Mouse (Mus musculus) bone marrow, adult 2 months (tissue): ENCODE data around the gene Panx1. TPM values are rescaled to one million over a fixed set of nuclear protein-coding genes. Genes with fewer than 3 reads are reported as not detected.

Experiments used
- H3K27ac ChIP-seq: fragments of 200-500 bp; 2 replicates; pipeline ENCODE4 v1.5.1; 2012; ENCODE audit warnings: low read depth, mild to moderate bottlenecking, control low read depth, inconsistent platforms, low read length; ENCODE audit not compliant: control insufficient read depth, poor library complexity, insufficient read depth
- H3K4me1 ChIP-seq: fragments of 200-500 bp; 2 replicates; pipeline ENCODE4 v1.6.1; 2011; ENCODE audit warnings: low read length; ENCODE audit not compliant: control insufficient read depth, insufficient read depth
- H3K4me3 ChIP-seq: fragments of 200-500 bp; replicated peaks from 2 replicates; pipeline ENCODE3; 2011; ENCODE audit warnings: mild to moderate bottlenecking, low read depth, low read length, control low read depth; ENCODE audit not compliant: control insufficient read depth
- CTCF ChIP-seq: fragments of 200-500 bp; IDR thresholded peaks from 2 replicates; pipeline ENCODE4 v1.5.1; 2011; ENCODE audit warnings: low read length, control low read depth; ENCODE audit not compliant: control insufficient read depth, insufficient read depth
- POLR2A ChIP-seq: fragments of 200-500 bp; IDR thresholded peaks from 2 replicates; pipeline ENCODE4 v1.6.1; 2011; ENCODE audit warnings: low read depth, mild to moderate bottlenecking, control low read depth, low read length, borderline replicate concordance; ENCODE audit not compliant: control insufficient read depth
- WGBS: fragments of 180-500 bp; shearing (Covaris S2); methylation state at CpG from one replicate; pipeline ENCODE4 v1.1.7; 2018; 5-methylcytosine and 5-hydroxymethylcytosine counted together
- polyA plus RNA-seq: library from polyadenylated mRNA; stranded (reverse); fragments of >200 nt; gene quantifications from 2 replicates; pipeline ENCODE4 v1.2.4, GENCODE M21; 2011; ENCODE audit warnings: low replicate concordance; ENCODE audit not compliant: missing spikeins, insufficient read depth, insufficient read length

The Panx1 gene
- polyA plus RNA-seq, 1 experiment: 11.4 TPM

- WGBS: 66% methylated on average over 3 of the region's 3 CpGs
- H3K4me1 ChIP-seq: no peaks in the 10 kb centered on the region
These were observed 74.3 kb downstream of the Panx1 start for GRCm38 (mm10) chr9:14970805-14971525.

GRCm38 (mm10) chr9:14970211-14970610, 75.1 kb downstream of the Panx1 start:
- Histone ChIP-seq H3K4me3 (no peak overlapping the region), H3K4me1 (no peaks in the 10 kb centered on the region), H3K27ac (no peak overlapping the region)
- WGBS: 61% methylated on average over 4 of the region's 4 CpGs
- no peak for TF ChIP-seq POLR2A
- TF ChIP-seq CTCF: no peak

More at GRCm38 (mm10) chr9:14970805-14971525, 74.3 kb downstream of the Panx1 start:
- Histone ChIP-seq H3K27ac (no peak overlapping the region), H3K4me3 (no peak overlapping the region)
- no peak for TF ChIP-seq CTCF
- TF ChIP-seq POLR2A: no peak

- 78% methylated on average over 1 of the region's 1 CpGs for WGBS
- Histone ChIP-seq H3K4me1 (no peaks in the 10 kb centered on the region), H3K27ac (no peak overlapping the region), H3K4me3 (no peak overlapping the region)
- TF ChIP-seq POLR2A (no peak), CTCF (no peak)
These were observed 77.7 kb downstream of the Panx1 start for GRCm38 (mm10) chr9:14967598-14967997.

DNA sequence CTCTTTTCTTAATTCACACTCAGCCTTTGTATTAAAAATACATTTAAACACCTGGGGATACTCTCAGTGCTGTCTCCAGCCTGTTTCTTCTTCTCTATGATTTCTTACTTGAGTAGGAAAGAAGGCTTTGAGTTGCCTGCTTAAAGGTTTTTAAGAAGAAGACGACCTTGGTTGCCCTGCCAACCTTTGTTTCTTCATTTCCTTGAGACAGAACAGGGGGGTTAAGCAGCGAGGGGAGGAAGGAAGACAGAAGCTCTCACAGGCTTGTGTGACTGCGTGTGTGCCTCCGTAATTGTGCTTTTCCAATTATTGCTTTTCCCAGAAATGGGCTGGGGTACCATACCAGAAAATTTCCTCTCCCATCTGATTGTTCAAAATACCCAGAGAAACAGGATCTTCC, 78.5 kb downstream of the Panx1 start:
- TF ChIP-seq POLR2A (no peak), CTCF (no peak)
- Histone ChIP-seq H3K4me3 (no peak overlapping the region), H3K4me1 (no peaks in the 10 kb centered on the region), H3K27ac (no peak overlapping the region)
- 14% methylated on average over 4 of the region's 4 CpGs for WGBS

DNA sequence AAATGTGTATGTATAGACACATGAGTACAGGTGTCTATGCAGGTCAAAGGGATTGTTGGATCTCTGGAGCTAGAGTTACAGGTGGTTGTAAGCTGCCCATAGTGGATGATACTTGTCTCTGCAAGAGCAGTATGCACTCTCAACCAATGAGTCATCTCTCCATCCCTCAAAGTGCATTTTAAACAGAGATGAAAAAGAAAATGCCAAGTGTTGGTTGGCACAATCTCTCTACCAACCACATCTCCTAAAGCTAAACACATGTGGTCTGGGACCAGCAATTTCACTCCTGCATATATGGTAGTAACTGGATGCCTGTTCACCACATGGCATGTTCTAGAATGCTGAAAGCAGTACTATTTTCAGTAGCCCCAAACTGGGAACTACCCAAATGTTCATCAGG, 79.9 kb downstream of the Panx1 start:
- no peaks in the 10 kb centered on the region for H3K4me1 ChIP-seq
- no peak overlapping the region for H3K27ac ChIP-seq
- no peak for TF ChIP-seq POLR2A
- TF ChIP-seq CTCF: no peak
- H3K4me3 ChIP-seq: no peak overlapping the region

DNA sequence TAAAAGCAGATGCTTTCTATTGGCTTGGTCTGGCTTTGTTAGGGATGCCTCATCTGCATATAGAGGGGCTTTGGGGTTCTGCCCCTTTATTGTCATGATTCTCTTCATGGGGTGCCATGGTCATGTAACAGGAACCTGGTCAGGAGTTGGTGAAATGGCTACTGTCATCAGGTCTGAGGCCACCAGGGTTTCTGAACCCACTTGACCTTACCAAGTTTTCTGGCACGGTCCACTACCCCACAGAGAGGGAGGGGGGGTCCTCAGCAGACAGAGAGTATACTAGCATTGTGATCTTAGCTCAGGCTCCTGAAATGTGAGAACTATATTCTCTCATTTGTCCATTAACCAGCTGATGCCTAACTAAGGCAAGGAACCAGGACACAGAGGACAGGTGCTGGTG, 82.5 kb downstream of the Panx1 start:
- WGBS: 78% methylated on average over 1 of the region's 1 CpGs
- Histone ChIP-seq H3K4me3 (no peak overlapping the region), H3K27ac (no peak overlapping the region), H3K4me1 (no peaks in the 10 kb centered on the region)
- TF ChIP-seq CTCF: no peak
- TF ChIP-seq POLR2A: no peak

- Histone ChIP-seq H3K4me3 (no peak overlapping the region), H3K4me1 (no peaks in the 10 kb centered on the region), H3K27ac (no peak overlapping the region)
- 31% methylated on average over 1 of the region's 1 CpGs for WGBS
- TF ChIP-seq CTCF (no peak), POLR2A (no peak)
These were observed 90.6 kb downstream of the Panx1 start for GRCm38 (mm10) chr9:14954659-14955058.

Other genes starting within 250 kb of the Panx1 start
- gene Gpr83, start 185.3 kb downstream of the Panx1 start, polyA plus RNA-seq: not detected in 2 replicates
- gene Izumo1r, start 141.5 kb downstream of the Panx1 start, polyA plus RNA-seq: 1.2 TPM in 1 of 2 replicates, not detected in the other
- gene Hephl1, start 66.6 kb upstream of the Panx1 start, polyA plus RNA-seq: not detected in 2 replicates
- 1.5 TPM in 1 of 2 replicates, not detected in the other for gene Vstm5, start 193.6 kb upstream of the Panx1 start, polyA plus RNA-seq
- 28.1 and 34.0 TPM in 2 replicates for gene Med17, start 234.5 kb upstream of the Panx1 start, polyA plus RNA-seq